Mouse (Mus musculus) neutrophil, adult 5-6 weeks (primary cell): Measurements from ENCODE around the gene Rap1a. TPM values are rescaled to one million over a fixed set of nuclear protein-coding genes. Genes with fewer than 3 reads are reported as not detected.
A peak's percentile ranks its signal among the peaks of the same experiment; 100 is the strongest.

ENCODE experiments used
- ATAC-seq: fragments of 151-379, 151-347 bp; 2 replicates; pipeline ENCODE4 v1.8.0; 2017; ENCODE audit warnings: mild to moderate bottlenecking, moderate TSS enrichment; ENCODE audit not compliant: insufficient number of reproducible peaks, poor library complexity, low FRiP score, severe bottlenecking; ENCODE audit errors: extremely low read depth
- total RNA-seq: library from RNA; stranded (forward); fragments of 200-1000 nt; gene quantifications from 2 replicates; pipeline ENCODE4 v1.2.3, GENCODE M21; 2017

The Rap1a gene
- total RNA-seq, 1 experiment from 2014 or later = 146 TPM

- peak; percentile 49; the same call in 1 of the 2 replicates for ATAC-seq
Observed at GRCm38 (mm10) chr3:105726037-105726436, 75.1 kb downstream of the Rap1a start.

GRCm38 (mm10) chr3:105722510-105722909, 78.6 kb downstream of the Rap1a start:
- no peak for ATAC-seq

GRCm38 (mm10) chr3:105721681-105722201, 79.4 kb downstream of the Rap1a start:
- ATAC-seq = peak; percentile 17; the same call in 1 of the 2 replicates

- ATAC-seq = no peak
Observed at GRCm38 (mm10) chr3:105720514-105720913, 80.6 kb downstream of the Rap1a start.

- no peak for ATAC-seq
Observed at GRCm38 (mm10) chr3:105719979-105720378, 81.2 kb downstream of the Rap1a start.

GRCm38 (mm10) chr3:105718746-105719145, 82.4 kb downstream of the Rap1a start:
- ATAC-seq = no peak

GRCm38 (mm10) chr3:105717856-105718555, 83.1 kb downstream of the Rap1a start:
- ATAC-seq = no peak

- no peak for ATAC-seq
Observed at GRCm38 (mm10) chr3:105716353-105717000, 84.7 kb downstream of the Rap1a start.

- no peak for ATAC-seq
Observed at GRCm38 (mm10) chr3:105714820-105715167, 86.3 kb downstream of the Rap1a start.

- no peak for ATAC-seq
Observed at GRCm38 (mm10) chr3:105714091-105714819, 86.9 kb downstream of the Rap1a start.

GRCm38 (mm10) chr3:105712827-105713226, 88.3 kb downstream of the Rap1a start:
- no peak for ATAC-seq

- no peak for ATAC-seq
Observed at GRCm38 (mm10) chr3:105711741-105712140, 89.4 kb downstream of the Rap1a start.

GRCm38 (mm10) chr3:105710246-105710645, 90.9 kb downstream of the Rap1a start:
- ATAC-seq = no peak

- no peak for ATAC-seq
Observed at GRCm38 (mm10) chr3:105707590-105707989, 93.5 kb downstream of the Rap1a start.

- no peak for ATAC-seq
Observed at GRCm38 (mm10) chr3:105706366-105707020, 94.6 kb downstream of the Rap1a start.

- no peak for ATAC-seq
Observed at GRCm38 (mm10) chr3:105705561-105705960, 95.6 kb downstream of the Rap1a start.

- peak; percentile 17; the same call in 1 of the 2 replicates for ATAC-seq
Observed at GRCm38 (mm10) chr3:105705061-105705549, 96.0 kb downstream of the Rap1a start.

- ATAC-seq = peak; percentile 63
Observed at GRCm38 (mm10) chr3:105704031-105705008, 96.8 kb downstream of the Rap1a start, which contains the start of gene Inka2. Inka2 (plus strand) TSS chr3:105704599.
